Mouse (Mus musculus) thymus, adult 2 months (tissue): Measurements from ENCODE around the gene E4f1.

Experiments
- CTCF ChIP-seq: fragments of 200-500 bp; IDR thresholded peaks from 2 replicates; pipeline ENCODE4 v1.5.1; 2012; ENCODE audit warnings: mild to moderate bottlenecking, control low read depth, low read length, moderate library complexity, borderline replicate concordance; ENCODE audit not compliant: control insufficient read depth, poor library complexity, insufficient read depth; ENCODE audit errors: extremely low read depth
- POLR2A ChIP-seq: fragments of 200-500 bp; IDR thresholded peaks from 2 replicates; pipeline ENCODE4 v1.6.1; 2012; ENCODE audit warnings: mild to moderate bottlenecking, low read length, control low read depth, moderate library complexity; ENCODE audit not compliant: control insufficient read depth, poor library complexity, insufficient read depth; ENCODE audit errors: extremely low read depth

- TF ChIP-seq POLR2A, result no peak
- TF ChIP-seq CTCF, result no peak
Measured at GRCm38 (mm10) chr17:24476022-24476776, 6.1 kb upstream of the E4f1 start.
